Mouse (Mus musculus) MEL (cell line): ENCODE measurements around the gene Acaa1b.

ENCODE experiments used
- CTCF ChIP-seq, 3 experiments: IDR thresholded peaks in 2 of 3; conservative IDR thresholded peaks in 1 of 3; 2 replicates each; pipeline ENCODE4 v1.5.1; 2011 to 2012; ENCODE audit warnings: low read length in 3 of 3, low read depth in 2 of 3, mild to moderate bottlenecking in 2 of 3, improper control_type of control experiment in 1 of 3, inconsistent platforms in 1 of 3, mixed read lengths in 1 of 3, moderate library complexity in 1 of 3; ENCODE audit not compliant: control insufficient read depth in 1 of 3, insufficient read depth in 1 of 3, poor library complexity in 1 of 3, severe bottlenecking in 1 of 3
- GATA1 ChIP-seq: IDR thresholded peaks from 2 replicates; pipeline ENCODE4 v1.6.1; 2011; ENCODE audit warnings: low read depth, low read length, improper control_type of control experiment

DNA sequence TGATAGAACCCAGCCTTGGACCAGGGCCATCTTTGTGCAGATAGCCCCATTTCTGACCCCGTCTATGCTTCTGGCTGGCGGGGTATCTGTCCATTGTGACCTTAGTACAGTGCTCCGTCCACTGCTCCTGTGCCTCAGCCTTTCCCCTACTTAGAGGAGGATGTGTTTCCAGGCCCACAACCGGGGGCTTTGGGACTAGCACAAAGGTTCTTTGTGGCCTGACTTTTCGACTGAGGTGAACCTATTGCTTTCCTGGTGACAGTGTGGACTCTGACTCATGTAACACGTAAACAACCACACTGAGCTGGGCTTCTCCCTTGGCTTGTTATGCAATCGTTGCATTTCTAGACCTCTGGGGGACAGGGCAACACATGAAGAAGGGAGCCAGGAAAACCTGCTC is 7.8 kb upstream of the Acaa1b start:
- TF ChIP-seq GATA1 (no peak), CTCF (IDR thresholded peaks at IDR 0.05 in 2 of 3, conservative IDR thresholded peaks at IDR 0.05 in 1 of 3; ENCODE audit: control insufficient read depth in 1 of 3, insufficient read depth in 1 of 3, low read depth in 2 of 3, low read length in 3 of 3, poor library complexity in 1 of 3, severe bottlenecking in 1 of 3) (no peak)
